Mouse (Mus musculus) bone marrow, adult 2 months (tissue): ENCODE results near the gene Cebpg.

ENCODE experiments used
- CTCF ChIP-seq: fragments of 200-500 bp; IDR thresholded peaks from 2 replicates; pipeline ENCODE4 v1.5.1; 2011; ENCODE audit warnings: low read length, control low read depth; ENCODE audit not compliant: control insufficient read depth, insufficient read depth
- POLR2A ChIP-seq: fragments of 200-500 bp; IDR thresholded peaks from 2 replicates; pipeline ENCODE4 v1.6.1; 2011; ENCODE audit warnings: low read depth, mild to moderate bottlenecking, control low read depth, low read length, borderline replicate concordance; ENCODE audit not compliant: control insufficient read depth

DNA sequence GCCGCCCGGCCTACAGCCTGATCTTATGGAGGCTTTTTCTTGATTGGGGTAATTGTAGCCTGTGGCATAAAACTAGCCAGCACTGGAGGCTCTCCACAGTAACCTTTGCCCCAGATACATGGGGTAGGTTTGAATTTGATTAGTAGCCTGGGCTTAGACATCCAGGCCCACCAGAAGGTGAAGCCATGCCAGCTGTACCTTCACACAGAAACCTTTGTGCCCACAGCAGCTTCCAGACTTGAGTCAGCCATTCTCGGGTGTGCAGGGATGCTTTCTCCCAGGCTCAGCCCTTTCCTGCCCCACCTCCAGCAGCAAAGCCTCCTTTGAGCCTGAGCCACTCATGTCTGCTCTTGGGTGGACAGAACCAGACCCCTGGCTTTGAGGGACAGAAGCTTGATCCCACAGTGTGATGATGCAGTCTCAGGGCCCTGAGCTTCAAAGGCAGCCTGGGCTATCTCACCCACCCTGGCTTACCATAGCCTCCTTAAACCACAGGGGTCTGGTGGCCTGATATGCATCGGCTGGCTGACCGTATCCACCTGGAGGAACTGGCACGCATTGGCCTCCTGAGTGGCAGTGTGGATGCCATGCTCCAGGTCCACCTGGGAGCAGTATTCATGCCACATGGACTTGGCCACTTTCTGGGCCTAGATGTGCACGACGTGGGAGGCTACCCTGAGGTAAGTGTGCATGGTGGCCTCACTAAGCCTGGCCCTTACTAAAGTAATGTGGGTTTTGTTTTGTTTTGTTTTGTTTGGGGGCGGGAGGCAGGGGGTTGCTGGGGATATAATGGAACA is 16.0 kb downstream of the Cebpg start:
- TF ChIP-seq CTCF = no peak
- TF ChIP-seq POLR2A = no peak
